Mouse (Mus musculus): ENCODE data around the gene Mthfsd.

DNA sequence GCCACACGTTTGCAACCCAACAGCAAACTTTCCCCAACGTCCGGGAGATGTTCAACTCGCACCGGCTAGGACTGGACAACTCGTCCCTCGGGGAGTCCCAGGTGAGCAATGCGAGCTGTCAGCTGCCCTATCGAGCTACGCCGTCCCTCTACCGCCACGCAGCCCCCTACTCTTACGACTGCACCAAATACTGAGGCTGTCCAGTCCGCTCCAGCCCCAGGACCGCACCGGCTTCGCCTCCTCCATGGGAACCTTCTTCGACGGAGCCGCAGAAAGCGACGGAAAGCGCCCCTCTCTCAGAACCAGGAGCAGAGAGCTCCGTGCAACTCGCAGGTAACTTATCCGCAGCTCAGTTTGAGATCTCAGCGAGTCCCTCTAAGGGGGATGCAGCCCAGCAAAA, 9.7 kb upstream of the Mthfsd start:
- TF ChIP-seq CTCF (IDR thresholded peaks at IDR 0.05) (no peak), EP300 (IDR thresholded peaks at IDR 0.05) (no peak)
